Mouse (Mus musculus) c-Kit-positive CD71-positive TER-119-positive erythroid progenitor cells, embryonic 14.5 days (primary cell): ENCODE measurements around the gene Npr3.
"Not testable (repeated sequence)": the region's sequence is repeated elsewhere in the genome, so short reads cannot be mapped to it uniquely, and the experiment has no call there.

Source experiments
- DNase-seq: peaks from one replicate; pipeline ENCODE4 v3.0.0-alpha.2; 2013; ENCODE audit warnings: low spot score

The Npr3 gene

GRCm38 (mm10) chr15:11881822-11882221, 25.3 kb downstream of the Npr3 start:
- no peak for DNase-seq

GRCm38 (mm10) chr15:11878334-11878733, 28.8 kb downstream of the Npr3 start:
- no peak for DNase-seq

- DNase-seq, result no peak
These were observed 29.8 kb downstream of the Npr3 start for GRCm38 (mm10) chr15:11877273-11877672.

GRCm38 (mm10) chr15:11866918-11867317, 40.2 kb downstream of the Npr3 start:
- no peak for DNase-seq

GRCm38 (mm10) chr15:11863540-11863818, 43.6 kb downstream of the Npr3 start:
- DNase-seq, result no peak

GRCm38 (mm10) chr15:11862785-11863539, 44.1 kb downstream of the Npr3 start:
- DNase-seq, result no peak

- DNase-seq, result no peak
These were observed 44.8 kb downstream of the Npr3 start for GRCm38 (mm10) chr15:11862253-11862652.

- no peak for DNase-seq
These were observed 46.8 kb downstream of the Npr3 start for GRCm38 (mm10) chr15:11860259-11860658.

GRCm38 (mm10) chr15:11859829-11860228, 47.3 kb downstream of the Npr3 start:
- DNase-seq, result no peak

- DNase-seq, result no peak
These were observed 48.7 kb downstream of the Npr3 start for GRCm38 (mm10) chr15:11858411-11858810.

GRCm38 (mm10) chr15:11845204-11846062, 61.7 kb downstream of the Npr3 start:
- DNase-seq, result no peak

- no peak for DNase-seq
These were observed 63.0 kb downstream of the Npr3 start for GRCm38 (mm10) chr15:11844115-11844514.

- DNase-seq, result no peak
These were observed 65.3 kb downstream of the Npr3 start for GRCm38 (mm10) chr15:11841828-11842227.

- no peak for DNase-seq
These were observed 71.2 kb downstream of the Npr3 start for GRCm38 (mm10) chr15:11835913-11836312.

GRCm38 (mm10) chr15:11822347-11822746, 84.7 kb downstream of the Npr3 start:
- not testable (repeated sequence) for DNase-seq

GRCm38 (mm10) chr15:11815551-11815950, 91.5 kb downstream of the Npr3 start:
- no peak for DNase-seq

GRCm38 (mm10) chr15:11803576-11803975, 103.5 kb downstream of the Npr3 start:
- DNase-seq, result no peak

GRCm38 (mm10) chr15:11801863-11802722, 105.0 kb downstream of the Npr3 start:
- no peak for DNase-seq

GRCm38 (mm10) chr15:11794632-11795031, 112.5 kb downstream of the Npr3 start:
- DNase-seq, result no peak
